Mouse (Mus musculus) thymus, postnatal 10 days (tissue): ENCODE results near the gene Aunip.
A peak's percentile ranks its signal among the peaks of the same experiment; 100 is the strongest.

Source experiments
- DNase-seq, 2 experiments: peaks; one replicate each; pipeline ENCODE4 v3.0.0; 2021; ENCODE audit warnings: low spot score in 2 of 2

Aunip gene

DNA sequence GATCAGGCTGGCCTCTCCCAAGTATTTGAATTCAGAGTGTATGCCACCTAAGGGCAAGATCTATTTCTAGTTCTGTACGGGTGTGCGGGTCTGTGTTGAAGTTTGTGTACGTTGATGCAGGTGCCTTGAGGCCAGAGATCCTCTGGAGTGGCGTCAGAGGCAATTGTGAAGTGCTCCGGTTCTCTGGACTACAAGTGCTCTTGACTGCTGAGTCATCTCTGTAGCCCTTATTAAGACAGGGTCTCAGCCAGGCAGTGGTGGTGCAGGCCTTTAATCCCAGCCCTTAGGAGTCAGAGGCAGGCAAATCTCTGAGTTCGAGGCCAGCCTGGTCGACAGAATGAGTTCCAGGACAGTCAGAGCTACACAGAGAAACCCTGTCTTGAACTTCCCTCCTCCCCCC lies 4.8 kb downstream of the Aunip start:
- no peak for DNase-seq

DNA sequence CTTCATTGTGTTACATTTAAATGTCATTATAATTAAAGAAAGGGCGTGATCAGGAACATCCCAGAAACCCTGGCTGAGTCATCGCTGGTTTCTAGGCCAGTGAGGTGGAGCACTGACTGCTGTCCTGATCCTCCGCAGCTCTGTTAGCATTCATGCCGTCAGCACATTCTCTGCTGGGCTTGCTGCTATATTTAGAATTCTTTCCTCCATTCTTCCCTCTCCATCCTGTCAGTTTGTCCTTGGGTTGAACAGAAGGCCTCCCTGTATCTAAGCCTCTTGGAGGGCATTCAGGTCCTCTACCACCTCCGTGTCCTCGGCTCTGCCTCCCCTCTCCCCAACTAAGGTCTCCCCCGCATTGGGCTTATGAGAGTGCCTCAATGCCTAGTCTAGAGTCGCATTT lies 6.2 kb downstream of the Aunip start:
- no peak for DNase-seq

DNA sequence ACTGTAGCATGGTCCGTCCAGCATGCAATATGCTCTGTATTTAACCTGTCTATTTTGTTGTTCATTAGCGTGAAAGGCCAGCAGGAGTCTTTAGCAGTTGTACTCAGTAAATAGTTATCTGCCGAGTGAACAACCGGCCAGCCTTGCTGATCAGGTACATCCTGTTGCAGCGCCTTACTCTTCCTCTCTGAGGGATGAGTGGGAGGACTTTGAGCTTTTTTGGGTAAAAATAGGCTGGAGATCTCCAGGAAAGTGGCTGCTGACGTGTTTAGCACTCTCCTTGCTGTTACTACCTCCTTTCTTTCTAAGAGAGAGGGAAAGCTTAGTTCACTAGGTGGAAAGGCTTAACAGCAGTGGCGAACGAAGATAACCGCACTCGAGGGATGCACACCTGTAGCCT lies 6.9 kb downstream of the Aunip start:
- DNase-seq: no peak

DNA sequence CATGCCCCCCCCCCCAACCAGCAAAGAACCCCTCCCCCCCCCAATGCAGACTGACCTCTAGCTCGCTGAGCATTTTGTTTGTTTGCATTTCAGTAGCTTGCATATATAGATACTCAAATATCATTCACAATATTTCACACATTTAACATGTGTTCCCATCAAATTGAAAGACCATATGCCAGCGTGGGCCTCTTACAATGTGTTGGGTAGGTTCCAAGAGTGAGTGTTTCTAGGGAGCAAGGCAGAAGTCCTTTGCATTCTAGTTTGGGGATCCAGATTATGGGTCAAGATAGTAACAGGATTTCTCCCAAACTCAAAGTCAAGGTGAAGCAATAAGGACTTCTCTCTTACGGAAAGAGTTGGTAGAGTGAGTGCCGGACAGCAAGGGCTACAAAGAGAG lies 7.7 kb downstream of the Aunip start:
- no peak for DNase-seq

DNA sequence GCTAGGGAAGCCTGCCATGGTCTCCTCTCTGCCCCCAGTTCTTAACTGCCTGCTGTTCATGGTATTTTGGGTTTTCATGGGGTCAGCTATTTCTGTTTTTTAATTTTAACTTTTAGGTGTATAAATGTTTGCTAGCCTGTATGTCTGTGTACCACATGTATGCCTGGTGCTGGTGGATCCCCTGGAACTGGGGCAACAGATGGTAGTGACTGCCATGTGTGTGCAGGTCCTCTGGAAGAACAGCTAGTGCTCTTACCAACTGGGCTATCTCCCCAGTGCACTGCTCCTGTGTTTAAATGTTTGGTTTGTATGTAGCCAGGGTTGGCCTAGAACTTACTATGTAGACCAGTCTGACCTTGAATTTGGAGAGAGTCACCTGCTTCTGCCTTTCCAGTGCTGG lies 8.5 kb downstream of the Aunip start:
- no peak for DNase-seq

DNA sequence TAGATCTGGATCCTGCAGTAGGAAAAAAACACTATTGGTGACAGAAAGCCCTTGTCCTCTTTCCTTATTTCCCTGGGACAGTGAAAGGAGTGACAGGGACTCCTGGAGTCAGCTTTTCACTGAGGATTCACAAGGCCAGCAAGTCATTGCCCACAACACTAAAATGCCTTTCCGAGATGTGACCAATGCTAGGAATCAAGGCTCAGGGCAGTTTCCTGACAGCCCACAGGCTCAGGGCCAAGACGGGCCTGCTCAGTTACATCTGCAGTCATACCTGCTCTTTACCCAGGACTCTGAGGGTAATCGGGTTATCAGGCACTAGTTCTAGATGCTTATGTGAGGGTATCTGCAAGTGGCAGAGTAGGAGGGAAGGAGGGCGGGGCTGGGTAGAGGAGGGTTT lies 12.6 kb downstream of the Aunip start:
- DNase-seq: no peak

DNA sequence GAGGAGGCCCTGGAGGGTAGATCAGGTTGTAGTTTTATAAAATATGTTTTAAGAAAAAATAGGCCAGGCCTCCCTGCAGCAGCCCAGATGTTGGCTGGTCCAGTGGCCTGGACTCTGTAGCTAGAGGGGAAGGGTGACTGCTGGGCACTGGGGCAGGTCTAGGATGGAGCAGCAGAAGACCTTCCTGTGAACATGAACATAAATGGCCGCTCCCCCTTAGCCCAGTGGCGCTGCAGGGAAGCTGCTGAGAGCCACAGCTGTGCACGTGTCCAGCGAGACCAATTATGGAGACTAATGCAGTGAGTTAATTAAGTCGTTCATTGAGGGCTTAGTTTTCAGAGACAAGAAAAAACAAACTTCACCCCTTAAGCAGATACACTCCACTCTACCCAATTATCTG lies 15.0 kb downstream of the Aunip start:
- DNase-seq: no peak

DNA sequence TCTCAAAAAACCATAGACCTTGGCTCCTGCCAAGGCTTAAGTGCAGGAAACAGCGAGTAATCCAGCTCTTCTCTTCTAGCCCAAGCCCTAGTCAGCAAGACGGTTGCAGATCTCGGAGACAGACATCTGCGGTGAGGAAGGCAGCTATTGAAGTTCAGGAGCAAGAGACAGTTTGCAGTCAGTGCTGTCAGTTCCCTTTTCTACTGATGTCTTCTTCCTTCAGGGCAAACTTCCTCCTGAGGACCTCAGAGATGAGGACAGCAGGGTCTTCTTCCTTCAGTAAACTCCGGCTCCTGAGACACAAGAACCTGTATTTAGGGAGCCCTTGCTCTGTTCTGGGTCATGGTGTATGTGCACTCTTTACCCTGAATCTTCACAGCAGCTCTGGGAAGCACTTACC lies 15.4 kb downstream of the Aunip start:
- no peak for DNase-seq

DNA sequence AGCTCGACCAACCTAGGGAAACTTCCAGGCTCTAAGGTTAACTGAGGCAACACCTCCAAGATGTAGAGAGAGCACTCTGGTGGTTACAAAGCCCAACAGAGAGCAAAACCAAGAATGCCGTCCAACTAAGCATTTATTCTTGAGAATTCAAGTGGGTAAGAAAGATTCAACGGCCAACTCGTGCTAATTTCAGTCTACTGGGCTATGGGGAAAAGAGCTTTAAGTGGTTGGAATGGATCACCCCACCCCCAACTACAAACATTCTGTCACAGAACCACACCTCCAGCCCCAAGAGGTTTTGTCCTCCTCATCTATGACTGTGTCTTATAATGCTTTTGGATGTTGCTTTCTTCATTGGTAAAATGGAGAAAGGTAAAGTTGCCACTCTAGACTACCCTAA lies 22.1 kb downstream of the Aunip start:
- no peak for DNase-seq

DNA sequence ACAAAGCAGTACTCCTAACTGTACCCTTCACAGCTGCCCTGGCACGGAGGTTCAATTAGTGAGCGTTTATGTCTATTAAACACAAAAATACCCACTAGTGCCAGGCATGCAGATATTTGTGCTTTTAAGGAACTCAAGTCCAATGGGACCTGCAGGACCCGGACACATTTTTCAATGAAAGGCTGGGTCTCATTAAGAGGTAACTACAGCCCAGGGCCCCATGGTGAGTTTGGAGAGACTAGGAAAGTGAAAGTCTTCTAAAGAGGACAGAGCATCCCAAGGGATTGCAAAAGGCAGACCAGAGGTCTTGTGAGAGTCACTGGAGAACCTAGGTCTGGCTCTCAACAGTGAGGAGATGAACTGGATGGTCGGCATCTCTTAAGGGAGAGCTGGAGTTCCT lies 22.6 kb downstream of the Aunip start:
- no peak for DNase-seq

DNA sequence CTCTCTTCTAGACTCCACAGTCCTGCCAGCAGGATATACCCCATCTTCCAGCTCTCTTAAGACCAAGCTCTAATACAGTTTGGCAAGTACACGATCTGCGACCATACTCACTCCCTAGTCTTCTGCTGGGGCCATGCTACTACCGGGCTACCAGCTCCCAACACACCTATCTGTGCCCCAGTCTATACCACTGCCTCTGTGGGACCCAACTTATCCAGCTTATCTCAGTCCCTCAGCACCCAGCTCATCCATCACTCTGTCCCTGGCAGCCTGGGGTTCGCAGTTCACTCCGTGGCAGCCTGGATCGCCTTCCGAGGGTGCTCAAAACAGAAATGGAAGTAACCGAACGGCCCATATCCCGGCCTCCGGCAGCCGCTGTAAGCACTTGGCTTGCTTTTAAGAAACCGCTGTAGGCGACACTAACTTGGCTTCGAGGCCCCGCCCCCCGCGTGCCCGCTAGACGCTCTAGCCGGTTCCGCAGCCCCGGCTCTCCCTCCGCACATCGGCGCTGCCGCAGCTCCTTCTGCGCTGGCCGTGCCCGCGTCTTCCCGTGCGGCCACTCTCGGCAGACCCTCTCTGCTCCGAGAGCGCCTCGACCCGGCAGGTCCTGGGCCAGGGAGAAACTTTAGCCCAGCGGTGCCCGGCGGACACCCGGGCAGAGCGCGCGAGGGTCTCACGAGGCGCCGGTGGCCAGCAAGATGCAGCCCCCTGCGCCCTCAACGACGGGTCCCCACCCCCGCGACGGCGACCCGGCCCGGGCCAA lies 23.5 kb downstream of the Aunip start:
- peak; percentile 60 to 73 for DNase-seq

DNA sequence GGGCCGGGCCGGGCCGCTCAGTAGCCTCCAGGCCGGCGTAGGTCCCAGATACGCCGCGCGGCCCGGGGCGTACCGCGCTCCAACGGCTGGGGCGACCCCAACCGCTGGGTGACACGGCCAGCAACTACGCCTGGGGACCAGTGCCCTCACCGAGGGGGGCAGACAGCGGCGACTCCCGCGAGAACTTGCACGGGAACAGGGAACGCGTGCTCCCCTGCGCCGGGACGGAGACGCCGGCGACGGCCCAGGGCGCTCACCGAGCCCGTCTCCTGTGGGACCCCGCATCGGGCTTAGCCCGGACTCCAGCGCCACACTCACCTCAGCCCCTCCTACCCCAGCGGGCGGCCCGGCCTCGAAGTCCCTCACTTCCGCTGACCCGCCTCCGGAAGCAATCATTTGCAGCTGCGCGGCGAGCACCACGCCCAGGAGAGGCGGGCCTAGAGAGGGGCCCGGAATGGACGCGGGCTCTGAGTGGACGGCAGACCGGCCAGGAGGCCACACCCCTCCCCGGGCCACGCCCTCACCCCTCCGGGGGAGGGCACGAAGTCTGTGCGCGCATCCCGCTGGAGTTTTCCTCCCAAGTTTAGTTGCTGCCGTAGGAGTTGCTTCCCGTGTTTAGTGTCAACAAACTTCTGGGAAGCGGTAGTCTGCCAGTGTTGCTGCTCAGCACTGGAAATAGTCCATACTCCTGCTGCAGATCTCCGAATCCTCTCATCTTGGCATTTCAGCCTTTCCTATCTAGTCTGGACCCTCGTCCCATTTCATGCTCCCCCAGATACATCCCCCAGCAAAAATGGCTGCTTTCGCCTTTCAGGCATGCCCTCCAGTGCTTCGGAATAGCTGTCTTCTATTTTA lies 24.4 kb downstream of the Aunip start, which contains the start of gene Mtfr1l:
Gene Mtfr1l (minus strand): TSS at position 456 of the 855 bp plus-strand sequence.
- DNase-seq: peak; percentile 93 to 94

DNA sequence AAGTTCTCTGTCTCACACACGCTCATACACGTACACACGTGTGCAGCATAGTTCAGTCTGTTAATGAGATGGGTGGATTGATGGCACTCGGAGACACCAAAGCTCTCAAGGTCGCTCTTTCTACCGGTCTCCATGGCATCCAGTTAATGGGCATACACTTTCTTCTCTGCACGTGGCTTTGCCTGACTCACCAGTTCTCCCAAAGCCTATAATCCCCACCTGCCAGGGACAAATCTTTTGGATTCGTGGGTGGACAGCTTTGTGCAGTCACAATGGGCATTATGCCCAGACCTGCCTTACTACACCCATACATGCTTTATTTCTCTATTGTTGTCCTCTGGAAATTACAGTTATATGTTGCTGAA lies 25.0 kb downstream of the Aunip start:
- no peak for DNase-seq

DNA sequence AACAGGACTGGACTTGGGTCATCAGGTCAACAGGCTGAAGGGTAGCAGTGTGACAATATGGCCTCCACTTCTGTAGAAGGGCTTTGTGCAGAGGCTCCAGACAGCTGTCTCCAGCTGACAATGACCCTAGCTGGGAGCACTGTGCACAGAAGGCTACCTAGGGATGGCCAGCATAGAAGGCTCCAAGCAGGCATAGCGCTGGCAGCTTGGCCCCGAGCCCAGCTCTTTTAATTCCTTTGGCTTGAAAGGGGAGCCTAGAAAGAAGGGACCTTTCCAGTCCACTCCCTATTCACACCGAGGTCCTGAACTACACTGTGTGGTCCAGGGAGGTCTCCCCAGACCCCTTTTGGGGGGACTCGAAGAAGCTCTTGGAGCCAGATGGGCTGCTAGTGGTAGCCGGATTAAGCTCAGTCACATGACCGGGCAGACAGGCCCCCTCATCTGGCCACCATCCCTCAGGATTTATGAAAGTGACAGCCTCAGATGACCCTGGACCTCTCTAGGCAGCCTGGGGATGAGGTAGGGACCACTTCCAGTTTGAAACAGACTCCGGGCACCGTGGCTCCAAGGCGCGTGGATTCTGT lies 28.3 kb downstream of the Aunip start:
- DNase-seq: no peak

DNA sequence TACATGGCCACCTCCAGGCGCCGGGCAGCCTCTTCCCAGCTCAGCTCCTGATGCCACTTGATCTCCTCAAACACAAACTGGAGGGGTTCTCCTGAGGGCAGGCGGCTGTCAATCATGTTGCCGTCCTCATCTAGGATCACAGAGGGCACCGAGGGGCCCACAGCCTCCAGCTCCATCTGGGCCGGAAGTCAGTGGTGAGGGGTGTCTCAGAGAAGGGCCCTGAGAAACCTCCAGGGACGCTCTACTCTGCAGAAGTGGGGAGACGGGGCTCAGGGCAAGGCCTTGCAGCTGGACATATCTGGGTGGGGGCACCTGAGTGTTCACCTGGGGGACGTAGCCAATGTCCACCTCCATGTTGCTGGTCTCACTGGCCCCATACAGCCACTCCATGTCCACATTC lies 31.9 kb downstream of the Aunip start:
- peak; percentile 23 to 25 for DNase-seq

DNA sequence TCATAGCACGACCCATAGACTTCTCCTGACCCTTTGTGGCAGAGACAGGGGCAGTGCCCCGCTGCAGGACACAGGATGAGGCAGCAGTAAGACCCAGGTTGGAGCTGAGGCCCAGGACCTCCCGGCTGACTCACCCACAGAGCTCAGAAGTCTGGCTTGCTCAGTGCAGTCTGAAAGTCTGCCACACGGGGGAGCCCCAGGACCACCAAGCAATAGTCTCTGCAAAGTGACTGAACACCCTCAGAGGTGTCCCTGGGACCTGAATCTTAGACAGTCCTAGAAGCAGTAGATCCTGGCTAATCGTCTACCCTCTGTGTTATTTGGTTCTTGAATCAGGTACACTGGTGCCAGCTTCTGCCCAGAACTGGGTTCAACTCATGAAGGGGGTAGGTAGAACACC lies 32.5 kb downstream of the Aunip start:
- DNase-seq: peak; percentile 81 to 96

DNA sequence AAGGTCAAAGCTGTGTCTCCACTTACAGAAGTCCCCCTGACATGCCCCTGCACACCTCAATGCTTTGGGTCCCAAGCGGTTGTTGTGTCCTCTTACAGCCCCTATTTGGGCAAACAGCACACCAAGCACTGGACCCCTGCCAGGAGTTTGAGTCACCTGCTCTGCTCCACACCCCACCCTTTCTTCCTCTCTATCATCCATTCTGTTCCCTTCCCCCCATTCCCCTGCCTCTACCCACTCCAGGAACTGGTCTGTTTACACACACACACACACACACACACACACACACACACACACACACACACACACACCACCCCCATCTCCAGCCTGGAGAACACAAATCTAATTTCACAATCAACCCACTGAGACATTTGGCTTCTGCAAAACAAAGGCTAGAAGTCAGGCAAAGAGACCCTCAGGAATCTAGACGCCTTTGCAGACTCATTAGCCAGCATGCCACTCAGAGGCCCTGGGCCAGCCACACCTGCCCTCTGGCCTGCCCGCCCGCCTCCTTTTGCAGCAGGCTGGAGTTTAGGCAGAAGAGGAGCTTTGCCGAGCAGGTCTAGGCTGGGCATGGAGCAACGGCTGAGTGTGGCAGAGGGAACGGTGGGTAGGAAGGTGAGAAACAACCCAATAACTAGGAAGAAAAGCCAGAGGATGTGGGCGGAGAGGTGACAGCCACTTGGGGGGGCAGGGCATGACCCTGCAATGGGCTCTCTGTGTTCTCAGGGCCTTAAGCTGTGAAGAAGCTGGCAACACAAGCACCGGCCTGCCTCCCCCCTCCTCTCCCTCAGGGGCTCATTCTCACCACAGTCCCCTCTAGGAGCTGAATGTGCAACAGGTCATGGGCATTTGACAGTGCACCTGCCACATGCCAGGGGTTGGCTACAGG lies 36.3 kb downstream of the Aunip start:
- no peak for DNase-seq

DNA sequence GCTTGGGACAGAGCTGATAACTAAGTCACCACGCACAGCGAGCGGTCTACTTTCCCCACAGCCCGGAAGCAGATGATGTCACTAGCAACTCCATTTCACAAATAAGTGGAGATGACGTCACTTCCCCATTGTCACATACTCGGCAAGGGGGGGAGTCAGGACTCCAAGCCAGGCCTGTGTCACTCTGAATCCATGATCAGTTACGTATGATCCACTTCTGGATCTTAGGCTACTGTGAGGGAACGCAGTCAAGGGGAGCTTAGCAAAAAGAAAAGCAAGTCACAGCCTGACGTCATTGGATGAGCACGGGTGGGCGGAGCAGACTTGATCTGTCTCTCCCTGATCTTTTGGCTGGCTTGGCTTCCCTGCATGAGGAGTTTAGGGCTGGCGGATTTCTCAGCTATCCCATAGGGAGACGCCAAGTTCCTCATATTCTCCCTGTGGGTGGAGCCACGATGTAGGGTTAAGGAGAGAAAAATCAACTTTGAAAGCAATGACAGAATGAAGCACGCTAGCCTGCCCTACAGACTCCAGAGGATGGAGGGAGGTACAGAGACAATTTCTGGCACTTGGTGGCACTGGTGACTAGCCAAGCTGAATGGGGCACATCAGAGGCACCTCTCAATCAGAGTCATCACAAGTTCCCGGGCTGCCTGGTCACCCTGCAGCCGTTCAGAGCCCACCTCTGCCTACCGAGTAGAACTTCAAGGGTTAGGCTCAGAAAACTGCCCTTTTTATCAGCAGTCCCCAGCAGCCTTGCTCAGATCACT lies 37.6 kb downstream of the Aunip start:
- DNase-seq: no peak

DNA sequence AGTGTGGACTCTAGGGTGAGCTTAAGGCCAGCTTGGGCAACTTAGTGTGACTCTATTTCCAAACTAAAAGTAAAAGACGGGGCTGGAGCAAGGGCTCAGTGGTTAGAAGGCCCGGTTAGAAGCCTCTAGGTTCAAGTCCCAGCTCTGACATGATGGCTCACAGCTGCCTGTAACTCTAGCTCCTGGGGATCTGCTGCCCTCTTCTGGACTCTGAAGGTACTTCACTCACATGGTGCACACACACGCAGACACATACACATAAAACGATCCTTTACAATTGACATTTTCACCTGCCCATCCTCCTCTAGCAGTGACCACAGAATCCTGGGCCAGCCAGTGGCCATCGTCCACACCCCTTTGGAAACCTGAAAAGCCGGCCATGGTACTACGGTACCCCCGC lies 39.1 kb downstream of the Aunip start:
- DNase-seq: no peak

DNA sequence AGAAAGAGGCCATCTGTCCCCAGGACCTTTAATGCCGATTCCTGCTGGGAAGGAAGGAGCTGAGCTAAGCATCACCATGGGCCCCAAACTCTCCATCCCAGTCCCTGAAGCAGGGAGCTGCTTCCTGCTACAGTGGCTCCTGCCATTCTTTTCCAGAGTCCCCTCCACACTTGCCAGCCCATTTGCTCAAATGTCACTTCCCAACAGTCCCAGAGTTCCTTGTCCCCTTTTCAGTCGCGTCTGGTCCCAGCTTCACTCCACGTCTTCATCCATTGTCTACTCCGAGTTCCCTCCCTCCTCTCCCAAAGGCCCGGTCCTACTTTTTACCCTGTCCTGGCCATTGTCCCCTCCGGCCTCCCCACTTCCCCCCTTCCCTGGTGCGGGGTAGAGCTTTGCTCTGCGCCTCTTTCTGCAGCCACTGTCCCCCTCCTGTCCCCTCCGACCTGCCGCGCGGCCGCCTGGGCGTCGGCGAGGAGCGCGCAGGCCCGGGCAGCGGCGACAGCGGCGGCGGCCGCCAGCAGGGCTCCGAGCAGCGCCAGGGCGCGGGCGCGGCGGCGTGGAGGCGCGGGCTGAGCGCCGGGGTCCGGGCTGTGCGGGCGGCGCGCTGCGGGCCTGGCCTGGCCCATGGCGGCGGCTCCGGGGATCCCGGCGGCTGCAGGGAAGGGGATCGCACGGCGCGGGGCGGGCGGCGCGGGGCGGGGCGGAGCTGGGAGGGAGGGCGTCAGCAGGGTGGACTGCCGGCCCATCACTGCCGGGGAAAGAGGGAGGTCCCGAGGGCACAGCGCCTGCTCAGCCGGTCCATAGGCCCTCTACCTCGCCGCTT lies 40.9 kb downstream of the Aunip start, which contains the start of gene Selenon:
Gene Selenon (minus strand): TSS at position 673 of the 823 bp plus-strand sequence.
- no peak for DNase-seq
